Mouse (Mus musculus): ENCODE results near the gene C2cd4c. TPM values are rescaled to one million over a fixed set of nuclear protein-coding genes. Genes with fewer than 3 reads are reported as not detected.
A peak's percentile ranks its signal among the peaks of the same experiment; 100 is the strongest.

C2cd4c gene
- 10 to 100 TPM; 14.2 to 15.1 TPM for total RNA-seq (2021)
- long read RNA-seq, experiment 1, full-length matches to known transcripts = 7 of 9 reads
- long read RNA-seq, experiment 1, partial matches to known transcripts = 0 of 9 reads
- long read RNA-seq, experiment 1, other reads (novel, unspliced or antisense) = 2 of 9 reads
- long read RNA-seq, experiment 2, full-length matches to known transcripts = 6 of 9 reads
- long read RNA-seq, experiment 2, partial matches to known transcripts = 0 of 9 reads
- long read RNA-seq, experiment 2, other reads (novel, unspliced or antisense) = 3 of 9 reads

- intact Hi-C loops (cut with DNase I) = no loop called here
- DNase-seq (ENCODE audit: low spot score in 2 of 2) = peak; percentile 63 to 73
Observed at GRCm38 (mm10) chr10:79613578-79614304, at the start of gene C2cd4c. TSS of gene C2cd4c (minus strand) at chr10:79614025.

GRCm38 (mm10) chr10:79661861-79662260 lies 48.0 kb upstream of the C2cd4c start:
- intact Hi-C loops (cut with DNase I) = no loop called here
- no peak for DNase-seq (ENCODE audit: low spot score in 2 of 2)

GRCm38 (mm10) chr10:79660298-79660697 lies 46.5 kb upstream of the C2cd4c start:
- intact Hi-C loops (cut with DNase I) = no loop called here
- no peak for DNase-seq (ENCODE audit: low spot score in 2 of 2)

- DNase-seq (ENCODE audit: low spot score in 2 of 2) = no peak
- intact Hi-C loops (cut with DNase I) = no loop called here
Observed at GRCm38 (mm10) chr10:79658829-79659228, 45.0 kb upstream of the C2cd4c start.

GRCm38 (mm10) chr10:79654946-79655395 lies 41.1 kb upstream of the C2cd4c start:
- intact Hi-C loops (cut with DNase I) = no loop called here
- peak; percentile 54 to 80 for DNase-seq (ENCODE audit: low spot score in 2 of 2)

GRCm38 (mm10) chr10:79652789-79653188 lies 39.0 kb upstream of the C2cd4c start:
- intact Hi-C loops (cut with DNase I) = no loop called here
- no peak for DNase-seq (ENCODE audit: low spot score in 2 of 2)

- peak; percentile 87 to 91 for DNase-seq (ENCODE audit: low spot score in 2 of 2)
- intact Hi-C loops (cut with DNase I) = loop anchor here (1.0 kb wide), 1 partner anchor 54 kb away; no protein-coding TSS in a partner anchor
Observed at GRCm38 (mm10) chr10:79649070-79649751, 35.4 kb upstream of the C2cd4c start.

- no peak for DNase-seq (ENCODE audit: low spot score in 2 of 2)
- intact Hi-C loops (cut with DNase I) = no loop called here
Observed at GRCm38 (mm10) chr10:79645711-79646110, 31.9 kb upstream of the C2cd4c start, which contains the start of gene Odf3l2. TSS of gene Odf3l2 (minus strand) at chr10:79645738.

GRCm38 (mm10) chr10:79638486-79639204 lies 24.8 kb upstream of the C2cd4c start:
- DNase-seq (ENCODE audit: low spot score in 2 of 2) = peak; percentile 41 to 65
- intact Hi-C loops (cut with DNase I) = no loop called here

GRCm38 (mm10) chr10:79637128-79638110 lies 23.6 kb upstream of the C2cd4c start, which contains the start of gene Shc2:
TSS of gene Shc2 (minus strand) at chr10:79637918.
- DNase-seq (ENCODE audit: low spot score in 2 of 2) = peak; percentile 77 to 88
- intact Hi-C loops (cut with DNase I) = no loop called here

GRCm38 (mm10) chr10:79636287-79636686 lies 22.5 kb upstream of the C2cd4c start:
- intact Hi-C loops (cut with DNase I) = no loop called here
- peak in 1 of 2 experiments; percentile 16 for DNase-seq (ENCODE audit: low spot score in 2 of 2)

- peak in 1 of 2 experiments; percentile 15 for DNase-seq (ENCODE audit: low spot score in 2 of 2)
- intact Hi-C loops (cut with DNase I) = no loop called here
Observed at GRCm38 (mm10) chr10:79633006-79633777, 19.4 kb upstream of the C2cd4c start.

GRCm38 (mm10) chr10:79631432-79631831 lies 17.6 kb upstream of the C2cd4c start:
- peak; percentile 63 to 88 for DNase-seq (ENCODE audit: low spot score in 2 of 2)
- intact Hi-C loops (cut with DNase I) = no loop called here

GRCm38 (mm10) chr10:79628377-79628776 lies 14.6 kb upstream of the C2cd4c start:
- no peak for DNase-seq (ENCODE audit: low spot score in 2 of 2)
- intact Hi-C loops (cut with DNase I) = no loop called here

- DNase-seq (ENCODE audit: low spot score in 2 of 2) = peak in 1 of 2 experiments; percentile 4
- intact Hi-C loops (cut with DNase I) = no loop called here
Observed at GRCm38 (mm10) chr10:79626156-79626555, 12.3 kb upstream of the C2cd4c start.

- no peak for DNase-seq (ENCODE audit: low spot score in 2 of 2)
- intact Hi-C loops (cut with DNase I) = no loop called here
Observed at GRCm38 (mm10) chr10:79625398-79625797, 11.6 kb upstream of the C2cd4c start.

GRCm38 (mm10) chr10:79623950-79624349 lies 10.1 kb upstream of the C2cd4c start:
- peak in 1 of 2 experiments; percentile 4 for DNase-seq (ENCODE audit: low spot score in 2 of 2)
- intact Hi-C loops (cut with DNase I) = no loop called here

Data from left cerebral cortex, postnatal 14 days (tissue).